Mouse (Mus musculus) CD8-positive naive resting alpha-beta T cell, adult 2 months (primary cell): ENCODE measurements around the gene Ccdc138.

Experiments
- DNase-seq, 2 experiments: peaks; one replicate each; pipeline ENCODE4 v3.0.0; 2022; ENCODE audit warnings: low read depth in 2 of 2, low spot score in 2 of 2

Gene Ccdc138

DNA sequence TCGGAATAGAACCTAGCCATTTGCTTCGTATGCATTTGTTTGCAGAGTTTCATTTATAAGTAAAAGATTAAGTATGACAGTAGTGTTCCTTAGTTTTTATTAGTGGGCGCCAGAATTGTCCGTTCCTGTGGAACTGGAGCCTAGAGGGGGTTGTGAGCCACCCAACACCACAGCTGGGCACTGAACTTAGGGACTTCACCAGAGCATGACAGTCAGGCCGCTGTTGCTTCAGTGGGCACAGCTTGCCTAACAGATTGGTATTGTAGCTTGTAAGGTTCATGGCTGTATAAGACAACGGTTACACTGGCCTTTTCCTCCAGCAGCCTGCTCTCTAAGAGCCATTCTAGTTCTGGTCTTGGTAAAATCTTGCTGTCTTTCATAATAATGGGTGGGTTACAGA lies 62.8 kb downstream of the Ccdc138 start:
- DNase-seq = no peak

DNA sequence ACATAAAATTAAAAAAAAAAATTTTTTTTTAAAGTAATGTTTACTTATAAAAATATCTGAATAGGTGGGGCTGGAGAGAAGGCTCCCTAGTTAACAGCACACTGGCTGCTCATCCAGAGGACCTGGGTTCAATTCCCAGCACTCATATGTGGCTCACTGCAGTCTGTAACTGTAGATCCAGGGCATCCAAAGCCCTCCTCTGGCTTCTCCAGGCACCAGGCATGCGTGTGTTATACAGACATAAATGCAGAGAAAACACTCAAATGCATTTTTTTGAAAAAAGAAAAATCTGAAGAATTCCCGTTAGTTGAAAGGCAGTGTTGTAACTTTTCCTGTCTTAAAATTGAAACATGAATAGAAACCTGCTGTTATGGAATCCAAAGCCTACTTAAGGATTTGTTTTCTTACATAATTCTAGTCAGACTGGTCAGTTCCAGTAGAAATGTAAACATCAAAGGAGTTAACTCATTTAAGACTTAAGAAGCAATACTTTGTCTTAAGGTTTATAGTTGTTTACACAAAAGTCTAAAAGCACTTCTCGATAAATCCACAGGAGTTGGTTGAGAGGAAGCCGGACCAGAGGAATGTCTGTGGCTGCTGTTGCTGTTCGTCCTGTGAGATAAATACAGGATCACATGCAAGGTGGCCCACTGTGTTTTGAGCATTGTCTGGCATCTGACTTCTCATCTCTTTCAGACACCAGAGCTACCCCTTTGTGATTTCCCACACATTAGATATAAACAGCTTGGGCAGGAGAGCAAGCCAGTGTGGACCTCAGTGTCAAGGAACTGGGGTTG lies 87.9 kb downstream of the Ccdc138 start:
- DNase-seq = no peak

DNA sequence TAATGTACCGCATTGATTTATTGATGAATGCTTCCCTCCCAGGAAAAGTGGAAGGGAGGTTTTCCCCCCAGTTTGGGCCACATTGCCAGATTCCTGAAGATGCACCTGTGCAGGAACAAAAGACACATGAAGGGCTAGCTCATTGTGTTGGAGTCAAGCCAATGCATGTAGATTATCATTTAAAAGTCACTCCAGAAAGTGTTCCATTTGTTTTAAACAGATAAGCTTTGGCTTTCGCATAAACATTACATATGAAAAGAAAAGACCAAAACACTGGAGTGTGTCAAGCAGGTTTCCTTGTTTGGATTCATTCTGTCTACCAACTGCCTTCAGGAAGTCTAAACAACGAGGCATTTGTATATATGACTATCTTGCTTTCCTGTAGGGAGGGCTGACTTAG lies 96.7 kb downstream of the Ccdc138 start:
- DNase-seq = no peak

DNA sequence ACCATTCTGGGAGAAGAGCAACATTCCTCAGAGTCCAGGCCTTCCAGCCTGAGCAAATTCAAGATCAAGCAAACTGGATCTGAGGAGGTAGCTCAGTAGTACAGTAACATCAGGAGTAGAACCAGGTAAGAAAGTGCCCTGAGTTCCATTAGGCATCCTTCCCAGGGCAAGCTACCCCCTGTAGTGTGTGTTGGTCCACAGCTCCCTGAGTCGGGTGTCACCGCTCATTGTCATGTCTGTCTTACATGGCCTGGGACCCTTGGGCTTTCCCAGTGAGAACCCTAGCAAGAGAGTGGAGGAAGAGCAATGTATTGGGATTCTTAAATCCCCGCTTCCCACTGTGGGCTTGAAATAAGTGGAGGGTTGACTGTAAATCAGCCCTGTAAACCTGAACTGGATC lies 97.4 kb downstream of the Ccdc138 start:
- no peak for DNase-seq

DNA sequence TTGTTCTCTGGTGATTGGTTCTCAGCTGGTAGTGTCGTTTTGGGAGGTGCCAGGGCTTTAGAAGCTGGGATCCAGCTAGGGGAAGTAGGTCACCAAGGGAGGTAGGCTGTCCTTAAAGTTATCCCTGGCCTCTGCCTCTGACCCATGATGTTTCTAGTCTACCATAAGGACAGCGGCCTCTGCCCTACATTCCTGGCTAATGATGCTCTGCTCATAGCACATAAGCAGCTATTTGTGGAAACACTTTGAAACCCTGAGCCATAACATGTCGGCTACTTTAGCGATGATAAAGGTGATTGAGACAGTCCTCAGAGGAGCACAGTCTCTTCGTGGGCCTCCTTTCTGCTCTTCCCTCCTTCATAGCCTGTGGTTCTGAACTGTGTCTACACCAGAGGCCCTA lies 98.1 kb downstream of the Ccdc138 start:
- no peak for DNase-seq

DNA sequence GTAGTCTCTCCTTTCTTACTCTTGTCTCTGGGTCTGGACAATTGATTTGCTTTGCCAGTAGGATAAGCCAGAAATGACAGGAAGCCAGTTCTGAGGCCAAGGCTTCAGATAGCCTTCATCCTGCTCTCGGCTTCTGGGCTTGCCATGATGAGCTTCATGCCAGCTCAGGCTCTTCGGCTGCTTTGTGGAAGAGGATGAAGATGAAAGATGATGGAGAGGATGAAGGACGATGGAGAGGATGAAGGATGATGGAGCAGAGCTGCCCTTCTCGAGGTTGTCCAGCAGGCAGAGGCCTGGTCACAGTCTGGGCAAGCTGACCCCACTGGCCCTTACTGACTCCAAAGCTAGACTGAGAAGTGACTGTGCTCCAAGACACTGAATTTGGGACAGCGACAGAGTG lies 102.4 kb downstream of the Ccdc138 start:
- DNase-seq = no peak

DNA sequence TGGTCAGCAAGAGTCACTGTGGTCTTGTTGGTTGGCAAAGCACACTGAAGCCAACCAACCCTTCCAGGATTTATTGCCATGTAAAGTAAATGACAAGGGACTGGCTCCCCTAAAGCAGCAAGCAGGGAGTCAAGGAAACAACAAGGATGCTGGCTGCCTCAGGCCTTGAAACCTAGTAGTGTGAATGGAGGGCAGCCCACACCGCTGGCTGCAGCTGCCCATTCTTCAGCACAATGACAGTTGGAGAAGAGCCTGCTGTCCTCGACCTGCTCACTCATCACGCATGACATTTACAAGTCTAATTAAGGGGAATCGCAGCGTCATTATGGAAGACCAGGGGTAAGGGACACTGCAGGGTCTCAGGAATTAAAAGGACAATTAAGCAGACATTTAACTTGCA lies 103.2 kb downstream of the Ccdc138 start:
- DNase-seq = no peak

DNA sequence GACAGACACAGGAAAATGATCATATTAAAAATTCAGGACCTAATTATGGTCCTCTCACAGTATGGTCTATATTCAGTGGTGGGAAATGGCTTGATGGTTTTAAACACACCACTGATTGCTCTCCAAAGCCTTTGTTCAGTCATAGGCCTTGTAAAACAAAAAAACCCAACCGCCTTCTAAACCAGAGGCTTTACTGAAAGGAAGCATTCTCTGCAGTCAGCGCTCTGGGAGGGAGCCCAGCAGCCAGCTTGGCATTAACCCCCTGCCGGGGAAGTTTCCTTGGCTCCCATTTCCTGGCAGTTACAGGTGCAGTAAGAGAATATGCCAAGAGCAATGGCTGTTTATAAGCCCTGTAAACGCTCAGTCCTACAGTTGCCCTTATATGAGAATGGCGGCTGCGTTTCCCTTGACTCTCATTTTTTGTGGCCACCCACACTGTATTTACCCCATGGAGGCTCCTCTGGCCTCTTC lies 103.7 kb downstream of the Ccdc138 start:
- DNase-seq = no peak

DNA sequence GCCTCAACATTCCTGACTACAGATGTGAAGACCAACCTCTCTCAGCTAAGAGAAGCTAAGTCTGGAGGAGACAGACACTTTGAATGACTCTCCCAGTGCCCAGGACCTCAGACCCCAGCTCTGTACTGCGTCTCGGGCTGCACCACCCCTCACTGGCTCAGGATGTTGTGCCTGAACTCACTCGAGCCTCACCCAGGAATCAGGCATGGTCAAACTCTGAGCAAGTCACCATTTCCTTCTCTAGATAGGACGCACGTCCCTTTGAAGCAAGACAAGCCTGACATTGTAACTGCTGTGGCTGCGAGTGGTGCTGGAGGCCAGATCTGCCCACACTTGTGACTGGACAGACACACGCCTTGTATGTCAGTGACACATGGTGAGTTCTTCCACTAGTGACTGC lies 104.2 kb downstream of the Ccdc138 start:
- no peak for DNase-seq

DNA sequence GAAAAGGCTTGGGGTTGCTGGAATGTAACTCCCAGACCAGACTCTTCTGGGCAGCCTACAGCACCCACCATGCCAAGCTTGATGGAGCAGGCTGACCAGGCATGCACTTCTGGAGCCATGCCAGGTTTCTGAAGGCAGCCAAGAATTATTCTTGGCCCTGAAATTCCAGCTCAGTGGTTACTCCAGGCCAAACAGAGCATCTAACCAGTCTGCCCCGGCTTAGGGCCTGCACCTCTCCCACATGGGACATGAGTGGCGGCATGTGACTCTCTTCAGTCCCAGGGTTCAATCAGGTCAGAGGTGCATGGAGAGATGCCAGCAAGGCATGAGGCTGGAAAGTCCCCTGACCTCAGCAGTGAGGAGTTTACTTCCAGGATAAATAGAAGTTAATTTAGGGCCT lies 107.0 kb downstream of the Ccdc138 start:
- no peak for DNase-seq

DNA sequence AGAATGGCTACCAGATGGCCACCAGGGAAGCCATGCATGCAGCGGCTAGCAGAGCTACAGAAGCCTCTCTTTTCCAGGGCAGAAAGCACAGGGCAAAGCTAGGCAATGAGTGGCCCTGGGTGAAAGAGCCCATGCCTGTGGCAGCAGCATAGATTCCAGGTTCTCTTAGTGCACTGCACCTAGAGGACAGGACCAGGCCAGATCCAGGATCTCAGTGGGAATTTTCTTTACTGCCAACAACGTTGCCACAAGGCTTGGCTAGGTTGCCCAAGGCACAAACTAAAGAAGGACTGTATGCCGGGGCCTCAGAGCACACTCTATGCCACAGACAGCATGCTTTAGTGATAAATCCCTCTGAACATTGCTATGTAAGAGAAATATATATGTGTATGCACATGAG lies 108.6 kb downstream of the Ccdc138 start:
- DNase-seq = no peak

DNA sequence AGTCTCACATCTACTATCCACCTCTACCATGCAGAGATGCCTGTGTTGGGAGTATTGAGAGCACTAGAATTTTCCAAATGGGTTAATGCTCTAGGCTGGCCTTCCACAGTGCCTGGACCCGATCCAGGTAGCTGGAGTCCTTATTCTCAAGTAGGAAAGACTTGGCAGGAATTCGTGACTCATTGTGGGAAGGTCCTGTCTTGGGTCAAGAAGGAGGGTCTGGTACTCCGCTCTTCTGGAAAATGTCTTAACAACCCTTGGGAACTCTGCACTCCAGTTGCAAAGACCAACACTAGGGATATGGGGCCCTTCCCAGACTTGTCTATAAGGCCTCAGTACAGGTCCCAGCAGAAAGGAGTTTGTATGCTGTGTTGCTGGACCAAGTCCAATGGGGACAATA lies 111.1 kb downstream of the Ccdc138 start:
- no peak for DNase-seq

DNA sequence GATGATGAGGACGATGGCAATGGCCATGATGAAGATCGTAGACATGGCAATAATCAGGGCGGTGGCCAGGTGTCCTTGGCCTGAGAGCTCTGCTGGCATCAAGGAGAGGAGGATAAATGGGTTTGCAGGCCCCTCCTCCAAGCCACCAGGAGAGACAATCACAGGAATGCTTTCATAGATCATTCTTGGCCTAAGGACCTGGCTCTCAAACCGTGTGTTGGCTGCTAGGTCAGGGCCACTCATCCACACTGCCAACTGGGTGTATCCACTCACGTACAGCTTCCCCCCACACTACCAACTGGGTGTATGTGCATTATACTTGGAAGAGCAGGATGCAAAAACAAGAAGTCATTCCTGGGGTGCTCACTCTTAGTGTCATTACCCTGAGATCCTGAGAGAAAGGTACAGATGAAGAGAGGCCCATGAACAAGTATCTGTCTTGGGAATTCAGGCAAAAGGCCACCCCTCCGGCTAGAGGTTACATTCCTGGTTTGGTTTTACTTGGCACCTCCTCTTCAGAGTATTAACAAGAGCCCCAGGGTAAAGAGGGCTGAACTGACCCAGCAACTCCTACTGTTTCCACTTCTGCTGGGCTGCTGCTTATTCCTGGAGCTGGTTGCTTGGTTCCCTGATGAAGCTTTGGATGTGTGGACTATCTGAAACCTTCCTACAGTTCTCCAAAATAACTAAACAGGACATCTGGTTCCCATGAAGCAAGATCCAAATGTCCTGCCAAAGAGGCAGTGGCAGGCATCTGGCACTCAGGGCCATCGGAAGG lies 112.9 kb downstream of the Ccdc138 start:
- DNase-seq = no peak

DNA sequence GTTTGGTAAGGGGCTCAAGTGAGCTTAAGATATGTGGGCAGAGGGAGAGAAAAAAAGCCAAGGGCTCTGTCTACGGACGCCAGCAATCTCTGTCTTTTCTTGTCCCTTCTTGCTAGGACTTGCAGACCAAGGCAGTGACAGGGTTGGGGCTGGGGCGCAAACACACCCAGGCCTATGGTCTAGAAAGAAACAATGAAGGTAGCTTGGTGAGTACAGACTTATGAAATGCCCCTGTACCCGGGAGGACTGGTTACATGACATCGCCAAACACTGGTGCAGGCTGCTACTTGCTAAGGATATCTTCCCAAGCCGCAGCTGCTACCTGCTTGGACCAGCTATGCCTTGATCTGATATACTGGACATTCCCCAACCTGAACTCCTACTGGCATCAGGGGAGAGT lies 116.9 kb downstream of the Ccdc138 start:
- DNase-seq = no peak

DNA sequence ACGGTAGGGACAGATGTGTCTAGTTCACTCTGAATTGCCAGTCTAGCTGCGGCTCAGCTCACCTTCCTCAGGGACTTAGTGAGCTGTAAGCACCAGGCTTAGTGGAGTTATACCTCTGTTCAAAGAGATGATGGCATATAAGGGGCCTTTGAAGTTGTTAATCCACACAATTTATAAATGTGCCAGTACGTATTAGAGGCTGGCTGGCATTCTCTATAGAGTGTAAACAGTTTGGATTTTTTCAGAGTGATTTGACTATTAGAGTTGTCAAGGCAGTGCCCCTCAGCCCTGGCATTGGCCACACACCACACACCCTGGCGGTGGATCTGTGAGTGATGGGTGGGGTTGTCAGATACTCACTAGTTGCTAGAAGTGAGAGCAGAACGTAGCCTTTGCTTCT lies 118.8 kb downstream of the Ccdc138 start:
- no peak for DNase-seq

DNA sequence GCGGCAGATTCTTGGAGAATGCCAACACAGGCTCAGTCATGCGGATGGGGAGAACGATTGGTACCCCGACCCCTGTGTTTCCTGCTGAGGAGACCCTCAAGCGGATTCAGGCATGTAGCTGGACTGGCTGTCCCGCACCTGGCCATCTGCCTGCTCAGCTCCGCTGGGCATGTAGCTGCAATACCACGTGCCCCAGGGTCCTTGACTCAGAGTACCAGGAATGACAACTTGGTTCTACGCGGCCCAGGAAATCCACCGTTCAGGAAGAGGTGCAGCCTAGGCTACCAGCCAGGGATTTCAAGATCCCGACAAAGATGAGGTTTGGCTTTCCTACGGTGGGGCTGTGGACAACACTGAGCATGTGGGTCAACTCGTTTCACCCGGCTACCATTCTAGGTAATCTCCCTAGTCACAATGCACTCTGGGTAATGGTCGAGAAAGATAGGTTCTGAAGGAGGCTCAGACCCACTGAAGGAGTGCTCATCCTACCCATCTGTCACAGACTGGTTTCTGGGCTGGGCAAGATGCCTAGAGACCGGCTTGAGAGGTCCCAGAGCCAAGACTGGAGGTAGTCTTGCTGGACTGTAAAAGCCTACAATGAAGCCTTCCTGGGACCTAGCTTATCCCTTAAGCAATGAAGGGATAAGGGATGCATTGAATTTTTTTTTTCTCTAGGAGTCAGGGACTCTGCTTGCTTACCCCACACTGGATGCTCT lies 120.9 kb downstream of the Ccdc138 start:
- DNase-seq = no peak

DNA sequence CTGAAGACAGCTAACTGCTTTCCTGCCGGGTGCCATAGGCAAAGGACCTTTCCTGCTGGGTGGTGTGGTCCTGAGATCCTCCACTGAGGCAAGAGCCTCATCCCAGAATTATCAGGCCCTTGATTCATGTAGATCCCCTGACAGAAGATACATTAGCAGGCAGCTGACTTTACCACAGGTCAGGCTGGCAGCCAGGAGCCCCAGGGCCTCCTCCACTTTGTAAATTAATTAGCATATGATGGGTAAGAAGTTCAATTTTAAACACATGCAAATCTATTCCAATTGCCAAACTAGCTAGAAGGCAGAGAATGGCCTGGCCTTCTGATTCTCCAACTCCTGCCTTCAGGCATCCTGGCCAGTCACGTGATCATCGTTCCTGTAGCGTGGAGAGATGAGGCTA lies 121.5 kb downstream of the Ccdc138 start:
- DNase-seq = no peak

DNA sequence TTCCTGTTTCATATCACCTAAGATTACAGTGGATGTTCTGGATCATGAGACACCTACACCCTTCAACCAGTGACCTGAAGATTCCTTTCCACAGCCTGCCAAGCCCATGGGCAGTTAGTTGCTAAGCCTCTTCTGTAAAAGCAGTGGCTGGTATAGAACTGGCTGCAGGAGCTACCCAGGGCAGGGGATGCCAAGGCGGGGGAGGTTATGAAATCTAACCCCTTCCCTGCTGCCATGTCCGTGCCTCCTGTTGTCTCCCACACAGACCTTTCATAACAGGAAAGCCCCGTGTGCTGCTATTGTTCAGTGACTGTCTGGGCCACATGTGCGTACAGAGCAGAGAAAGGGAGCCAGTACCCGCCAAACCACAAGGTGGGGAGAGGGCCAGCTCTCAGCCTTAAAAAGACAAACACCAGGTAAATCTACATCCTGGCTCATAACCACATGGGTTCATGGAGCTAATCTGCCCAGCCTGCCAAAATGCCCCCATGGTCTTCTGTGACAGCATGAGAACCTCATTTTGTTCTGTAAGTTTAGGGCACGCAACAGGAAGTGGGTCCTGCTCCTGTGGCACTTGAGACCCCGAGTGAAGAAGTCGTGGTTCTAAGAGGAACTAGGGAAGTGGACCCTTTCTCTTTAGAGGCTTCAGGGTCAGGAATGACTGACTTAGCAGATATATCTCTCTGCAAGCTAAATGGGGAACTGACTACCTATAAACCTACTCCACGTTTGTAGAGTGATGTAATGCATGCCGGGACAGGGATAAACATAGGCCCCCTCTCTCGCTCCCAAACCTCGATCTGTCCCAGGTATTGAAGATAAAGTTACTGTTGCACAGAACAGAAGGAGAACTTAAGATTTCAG lies 127.3 kb downstream of the Ccdc138 start:
- DNase-seq = no peak
